Mouse (Mus musculus): Measurements from ENCODE around the gene Cux1. TPM values are rescaled to one million over a fixed set of nuclear protein-coding genes. Genes with fewer than 3 reads are reported as not detected.

Cux1 gene
- polyA plus RNA-seq, 1 experiment from 2014 or later: 106 TPM

DNA sequence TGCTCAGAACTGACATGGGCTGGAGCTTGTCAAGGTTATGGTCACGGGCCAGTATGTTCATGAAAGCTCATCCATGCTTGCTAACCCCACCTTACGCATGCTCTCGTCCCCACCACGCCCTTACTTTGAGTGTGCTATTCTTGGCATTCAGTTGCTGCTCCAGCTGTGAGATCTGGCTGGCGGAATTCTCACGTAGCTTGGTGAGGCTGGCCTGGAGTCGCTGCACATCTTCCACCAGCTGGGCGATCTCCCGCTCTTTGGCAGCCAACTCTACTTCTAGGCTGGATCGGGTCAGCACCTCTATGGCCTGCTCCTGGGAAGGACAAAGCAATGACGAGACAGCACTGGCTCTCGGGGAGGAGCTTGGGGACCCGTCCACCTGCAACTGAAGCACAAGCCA lies 240.7 kb downstream of the Cux1 start:
- Histone ChIP-seq H3K4me3 (no peak overlapping the region), H3K36me3 (peaks cover 69% of the 10 kb centered on the region), H3K9me3 (no peaks in the 10 kb centered on the region), H3K4me2 (no peak overlapping the region), H3K4me1 (replicated peaks) (no peaks in the 10 kb centered on the region), H3K27me3 (no peaks in the 10 kb centered on the region), H3K27ac (no peak overlapping the region), H3K9ac (no peak overlapping the region)
- ATAC-seq (ENCODE audit: low FRiP score): no peak
- 92% methylated on average over 13 of the region's 13 CpGs for WGBS

DNA sequence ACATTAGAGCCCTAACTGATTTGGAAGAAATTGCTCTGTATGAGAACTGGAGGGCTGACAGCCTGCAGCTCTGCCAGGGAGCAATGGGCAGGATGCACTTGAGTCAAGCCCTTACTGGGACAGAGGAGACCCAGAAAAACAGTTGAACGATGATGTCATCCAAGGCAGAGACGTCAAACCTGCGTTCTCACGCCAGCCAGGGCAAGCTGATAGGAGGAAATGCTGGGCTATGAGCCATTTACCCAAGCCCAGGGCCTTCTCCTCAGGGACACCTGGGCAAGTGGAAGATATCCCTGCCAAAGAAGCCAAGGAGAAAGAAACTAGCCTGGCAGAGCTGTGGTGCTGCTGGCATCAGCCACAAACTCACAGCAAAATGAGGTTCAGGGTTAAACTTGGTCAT lies 242.8 kb downstream of the Cux1 start:
- Histone ChIP-seq H3K4me1 (replicated peaks) (no peaks in the 10 kb centered on the region), H3K9me3 (no peaks in the 10 kb centered on the region), H3K27ac (no peak overlapping the region), H3K36me3 (peaks cover 64% of the 10 kb centered on the region), H3K4me2 (no peak overlapping the region), H3K9ac (no peak overlapping the region), H3K27me3 (no peaks in the 10 kb centered on the region), H3K4me3 (no peak overlapping the region)
- 79% methylated on average over 4 of the region's 4 CpGs for WGBS
- ATAC-seq (ENCODE audit: low FRiP score): no peak

GRCm38 (mm10) chr5:136321378-136321777 lies 245.9 kb downstream of the Cux1 start:
- Histone ChIP-seq H3K4me2 (no peak overlapping the region), H3K4me3 (no peak overlapping the region), H3K36me3 (peaks cover 62% of the 10 kb centered on the region), H3K27me3 (no peaks in the 10 kb centered on the region), H3K9me3 (no peaks in the 10 kb centered on the region), H3K9ac (no peak overlapping the region), H3K4me1 (replicated peaks) (no peaks in the 10 kb centered on the region), H3K27ac (no peak overlapping the region)
- no peak for ATAC-seq (ENCODE audit: low FRiP score)
- 85% methylated on average over 6 of the region's 6 CpGs for WGBS

- Histone ChIP-seq H3K36me3 (peaks cover 86% of the 10 kb centered on the region), H3K27ac (no peak overlapping the region), H3K27me3 (no peaks in the 10 kb centered on the region), H3K4me3 (no peak overlapping the region), H3K9ac (no peak overlapping the region), H3K4me2 (no peak overlapping the region), H3K9me3 (no peaks in the 10 kb centered on the region), H3K4me1 (replicated peaks) (no peaks in the 10 kb centered on the region)
- 94% methylated on average over 14 of the region's 14 CpGs for WGBS
- ATAC-seq (ENCODE audit: low FRiP score): no peak
Measured at GRCm38 (mm10) chr5:136312566-136312965, 254.7 kb downstream of the Cux1 start.

GRCm38 (mm10) chr5:136312166-136312565 lies 255.1 kb downstream of the Cux1 start:
- ATAC-seq (ENCODE audit: low FRiP score): no peak
- Histone ChIP-seq H3K36me3 (peaks cover 88% of the 10 kb centered on the region), H3K9me3 (no peaks in the 10 kb centered on the region), H3K9ac (no peak overlapping the region), H3K4me2 (no peak overlapping the region), H3K4me3 (no peak overlapping the region), H3K27me3 (no peaks in the 10 kb centered on the region), H3K4me1 (replicated peaks) (no peaks in the 10 kb centered on the region), H3K27ac (no peak overlapping the region)
- WGBS: 74% methylated on average over 4 of the region's 4 CpGs

- no peak for ATAC-seq (ENCODE audit: low FRiP score)
- Histone ChIP-seq H3K4me3 (no peak overlapping the region), H3K4me2 (no peak overlapping the region), H3K9me3 (no peaks in the 10 kb centered on the region), H3K36me3 (peaks cover 88% of the 10 kb centered on the region), H3K27ac (no peak overlapping the region), H3K27me3 (no peaks in the 10 kb centered on the region), H3K4me1 (replicated peaks) (peaks cover 12% of the 10 kb centered on the region), H3K9ac (no peak overlapping the region)
- 67% methylated on average over 5 of the region's 5 CpGs for WGBS
Measured at GRCm38 (mm10) chr5:136306254-136306653, 261.0 kb downstream of the Cux1 start.

GRCm38 (mm10) chr5:136303409-136303983 lies 263.8 kb downstream of the Cux1 start:
- Histone ChIP-seq H3K27me3 (no peaks in the 10 kb centered on the region), H3K4me3 (no peak overlapping the region), H3K9me3 (no peaks in the 10 kb centered on the region), H3K27ac (peak overlapping the region; percentile 52; the same call in 1 of the 2 replicates), H3K9ac (no peak overlapping the region; the same call in 1 of the 2 replicates), H3K36me3 (peaks cover 94% of the 10 kb centered on the region), H3K4me1 (replicated peaks) (peaks cover 12% of the 10 kb centered on the region), H3K4me2 (no peak overlapping the region)
- ATAC-seq (ENCODE audit: low FRiP score): no peak
- WGBS: 75% methylated on average over 19 of the region's 19 CpGs

GRCm38 (mm10) chr5:136300880-136301279 lies 266.4 kb downstream of the Cux1 start:
- Histone ChIP-seq H3K4me1 (replicated peaks) (peaks cover 33% of the 10 kb centered on the region), H3K27me3 (no peaks in the 10 kb centered on the region), H3K27ac (no peak overlapping the region), H3K4me2 (no peak overlapping the region), H3K9ac (no peak overlapping the region), H3K4me3 (no peak overlapping the region), H3K9me3 (no peaks in the 10 kb centered on the region), H3K36me3 (peaks cover 77% of the 10 kb centered on the region)
- ATAC-seq (ENCODE audit: low FRiP score): no peak
- 75% methylated on average over 6 of the region's 6 CpGs for WGBS

- Histone ChIP-seq H3K4me3 (no peak overlapping the region), H3K27ac (peak overlapping the region; percentile 2; the same call in 1 of the 2 replicates), H3K9me3 (no peaks in the 10 kb centered on the region), H3K4me1 (replicated peaks) (peaks cover 45% of the 10 kb centered on the region), H3K27me3 (no peaks in the 10 kb centered on the region), H3K4me2 (no peak overlapping the region), H3K36me3 (peaks cover 55% of the 10 kb centered on the region), H3K9ac (no peak overlapping the region)
- no peak for ATAC-seq (ENCODE audit: low FRiP score)
- 89% methylated on average over 6 of the region's 6 CpGs for WGBS
Measured at GRCm38 (mm10) chr5:136297691-136298090, 269.6 kb downstream of the Cux1 start.

DNA sequence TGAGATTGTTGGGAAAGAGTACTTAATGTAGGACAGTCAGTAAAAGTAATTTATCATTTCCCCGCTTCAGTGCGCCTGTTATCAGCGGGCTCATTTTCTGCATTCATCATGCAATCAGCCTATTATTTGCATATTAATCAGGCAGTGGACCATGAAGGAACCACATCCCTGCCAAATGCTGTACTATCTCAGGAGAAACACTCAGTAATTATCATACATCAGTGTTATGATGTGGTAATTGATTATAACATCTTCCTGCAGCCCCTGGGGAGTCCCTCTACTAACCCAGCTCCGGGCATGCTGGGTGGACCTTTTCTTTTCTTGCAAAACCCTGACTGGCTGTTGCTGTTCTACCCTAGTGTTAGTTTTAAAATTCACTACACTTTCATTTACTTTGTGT lies 270.4 kb downstream of the Cux1 start:
- no peaks in the 10 kb centered on the region for H3K27me3 ChIP-seq
- no peak overlapping the region for H3K4me3 ChIP-seq
- 37% methylated on average over 4 of the region's 4 CpGs for WGBS
- peak; percentile 74 for ATAC-seq (ENCODE audit: low FRiP score)
- H3K9me3 ChIP-seq: no peaks in the 10 kb centered on the region
- no peak overlapping the region for H3K4me2 ChIP-seq
- peaks cover 52% of the 10 kb centered on the region for H3K4me1 ChIP-seq (replicated peaks)
- no peak overlapping the region for H3K9ac ChIP-seq
- 0 out of 2 replicates have a peak overlapping the region, but pooled peaks have one; percentile 23 for H3K27ac ChIP-seq
- peaks cover 47% of the 10 kb centered on the region for H3K36me3 ChIP-seq

DNA sequence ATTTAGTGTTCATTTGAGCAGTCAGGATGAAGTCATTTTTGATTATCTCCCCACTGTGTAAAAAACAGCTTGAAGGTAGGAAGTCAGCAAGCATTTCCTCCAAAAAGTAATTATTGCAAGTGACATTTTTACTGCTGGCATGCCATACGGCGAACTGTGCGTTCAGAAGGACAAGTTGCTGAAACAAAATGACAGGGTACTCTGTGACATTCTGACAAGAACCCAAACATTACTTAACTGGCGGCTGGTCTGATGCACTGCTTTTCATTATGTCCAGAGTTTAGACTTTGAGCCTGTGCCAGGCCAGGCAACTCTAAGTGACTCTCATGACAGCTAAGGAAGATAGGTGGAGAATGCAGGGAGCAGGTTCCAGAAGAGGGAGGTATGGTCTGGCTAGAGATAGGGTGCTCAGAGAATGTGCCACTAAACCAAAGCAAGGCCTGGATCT lies 274.3 kb downstream of the Cux1 start:
- Histone ChIP-seq H3K4me1 (replicated peaks) (peaks cover 77% of the 10 kb centered on the region), H3K9ac (no peak overlapping the region), H3K4me2 (no peak overlapping the region), H3K4me3 (no peak overlapping the region), H3K27ac (peak overlapping the region; percentile 76), H3K9me3 (no peaks in the 10 kb centered on the region), H3K36me3 (peaks cover 30% of the 10 kb centered on the region), H3K27me3 (no peaks in the 10 kb centered on the region)
- 62% methylated on average over 4 of the region's 4 CpGs for WGBS
- no peak for ATAC-seq (ENCODE audit: low FRiP score)

DNA sequence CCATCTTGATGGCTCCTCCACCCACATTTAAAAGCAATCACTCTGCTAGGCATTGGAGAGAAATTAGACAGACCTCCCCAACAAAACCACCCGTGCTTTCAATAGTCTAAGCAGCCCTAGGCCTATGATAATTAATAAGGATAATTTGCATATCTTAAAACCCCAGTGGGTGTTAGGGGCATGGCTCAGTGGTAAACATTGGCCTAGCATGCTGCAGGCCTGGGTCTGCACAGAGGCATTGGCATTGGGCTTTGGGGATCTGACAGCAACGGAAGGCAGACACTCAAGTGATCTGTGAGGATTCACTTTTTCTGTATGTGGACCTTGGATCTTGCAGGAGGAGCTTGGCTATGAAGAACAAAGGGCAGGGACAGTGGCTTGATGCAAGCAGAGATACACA lies 274.9 kb downstream of the Cux1 start:
- H3K4me1 ChIP-seq (replicated peaks): peaks cover 70% of the 10 kb centered on the region
- peak overlapping the region; percentile 76 for H3K27ac ChIP-seq
- no peaks in the 10 kb centered on the region for H3K27me3 ChIP-seq
- no peak overlapping the region for H3K4me3 ChIP-seq
- H3K9me3 ChIP-seq: no peaks in the 10 kb centered on the region
- H3K36me3 ChIP-seq: peaks cover 28% of the 10 kb centered on the region
- 49% methylated on average over 2 of the region's 2 CpGs for WGBS
- no peak overlapping the region for H3K9ac ChIP-seq
- no peak overlapping the region for H3K4me2 ChIP-seq
- ATAC-seq (ENCODE audit: low FRiP score): no peak

DNA sequence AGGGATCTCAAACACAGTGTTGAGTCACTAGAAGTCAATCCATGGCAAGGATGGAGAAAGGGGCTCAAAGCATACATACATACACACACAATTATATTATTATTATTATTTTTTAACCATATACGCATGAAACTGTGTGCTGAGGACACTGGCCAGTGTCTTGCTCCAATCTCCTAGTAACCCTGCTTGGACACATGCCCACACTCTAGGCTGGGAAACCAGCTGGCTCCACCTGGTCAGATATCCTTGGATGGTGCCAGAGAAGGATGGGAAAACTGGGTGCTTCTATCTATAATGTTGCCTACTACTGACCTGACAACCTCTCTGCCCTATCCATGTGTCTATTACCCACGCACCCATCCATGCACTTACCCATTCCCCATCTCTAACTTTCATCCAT lies 275.7 kb downstream of the Cux1 start:
- H3K36me3 ChIP-seq: peaks cover 29% of the 10 kb centered on the region
- no peak overlapping the region for H3K27ac ChIP-seq
- no peaks in the 10 kb centered on the region for H3K27me3 ChIP-seq
- no peaks in the 10 kb centered on the region for H3K9me3 ChIP-seq
- H3K4me2 ChIP-seq: no peak overlapping the region
- 96% methylated on average over 2 of the region's 2 CpGs for WGBS
- no peak overlapping the region for H3K9ac ChIP-seq
- peaks cover 63% of the 10 kb centered on the region for H3K4me1 ChIP-seq (replicated peaks)
- no peak for ATAC-seq (ENCODE audit: low FRiP score)
- H3K4me3 ChIP-seq: no peak overlapping the region

All from hindbrain, embryonic 13.5 days (tissue).